Mouse (Mus musculus) retina, postnatal 7 days (tissue): ENCODE data around the gene Olfr315.
A peak's percentile ranks its signal among the peaks of the same experiment; 100 is the strongest.
"Not testable (repeated sequence)": the region's sequence is repeated elsewhere in the genome, so short reads cannot be mapped to it uniquely, and the experiment has no call there.

Source experiments
- DNase-seq: peaks from one replicate; pipeline ENCODE4 v3.0.0-alpha.2; 2012; ENCODE audit warnings: low read depth, low spot score

Gene Olfr315

GRCm38 (mm10) chr11:58772888-58773287, at the start of gene Olfr315:
Gene Olfr315, plus strand, starts transcription at chr11:58773188.
- no peak for DNase-seq

GRCm38 (mm10) chr11:58723914-58724313, 49.1 kb upstream of the Olfr315 start, which contains the start of gene Olfr318:
Gene Olfr318, minus strand, starts transcription at chr11:58724014.
- DNase-seq: no peak

GRCm38 (mm10) chr11:58727896-58728650, 44.9 kb upstream of the Olfr315 start:
- not testable (repeated sequence) for DNase-seq

GRCm38 (mm10) chr11:58733372-58733771, 39.6 kb upstream of the Olfr315 start:
- DNase-seq: peak; percentile 2

- no peak for DNase-seq
Observed at GRCm38 (mm10) chr11:58738792-58739262, 34.2 kb upstream of the Olfr315 start, which contains the start of gene Olfr317. Gene Olfr317, minus strand, starts transcription at chr11:58739212.

- not testable (repeated sequence) for DNase-seq
Observed at GRCm38 (mm10) chr11:58751096-58751495, 21.9 kb upstream of the Olfr315 start.

GRCm38 (mm10) chr11:58752434-58752833, 20.6 kb upstream of the Olfr315 start, which contains the start of gene Olfr316:
Gene Olfr316, plus strand, starts transcription at chr11:58752734.
- DNase-seq: no peak

- no peak for DNase-seq
Observed at GRCm38 (mm10) chr11:58782480-58783089, 9.6 kb downstream of the Olfr315 start, which contains the start of gene Olfr314. Gene Olfr314, plus strand, starts transcription at chr11:58782952.

GRCm38 (mm10) chr11:58784182-58784581, 11.2 kb downstream of the Olfr315 start:
- DNase-seq: no peak

- DNase-seq: no peak
Observed at GRCm38 (mm10) chr11:58787651-58788050, 14.7 kb downstream of the Olfr315 start.

- no peak for DNase-seq
Observed at GRCm38 (mm10) chr11:58788346-58788745, 15.4 kb downstream of the Olfr315 start.

GRCm38 (mm10) chr11:58789532-58789931, 16.5 kb downstream of the Olfr315 start:
- DNase-seq: no peak

- DNase-seq: no peak
Observed at GRCm38 (mm10) chr11:58790053-58790452, 17.1 kb downstream of the Olfr315 start.

GRCm38 (mm10) chr11:58790646-58791045, 17.7 kb downstream of the Olfr315 start:
- DNase-seq: no peak

GRCm38 (mm10) chr11:58795856-58796255, 22.9 kb downstream of the Olfr315 start:
- no peak for DNase-seq

GRCm38 (mm10) chr11:58796850-58797249, 23.9 kb downstream of the Olfr315 start:
- no peak for DNase-seq

- no peak for DNase-seq
Observed at GRCm38 (mm10) chr11:58799747-58800146, 26.8 kb downstream of the Olfr315 start.

GRCm38 (mm10) chr11:58801558-58802228, 28.7 kb downstream of the Olfr315 start, which contains the start of gene Fam183b:
Gene Fam183b, minus strand, starts transcription at chr11:58801960.
- DNase-seq: no peak

GRCm38 (mm10) chr11:58803871-58804270, 30.9 kb downstream of the Olfr315 start:
- DNase-seq: no peak

- DNase-seq: no peak
Observed at GRCm38 (mm10) chr11:58804393-58804792, 31.4 kb downstream of the Olfr315 start.

GRCm38 (mm10) chr11:58812001-58812400, 39.0 kb downstream of the Olfr315 start:
- no peak for DNase-seq

- not testable (repeated sequence) for DNase-seq
Observed at GRCm38 (mm10) chr11:58814700-58815099, 41.7 kb downstream of the Olfr315 start, which contains the start of gene Olfr313. Gene Olfr313, plus strand, starts transcription at chr11:58815000.
